Mouse (Mus musculus): Measurements from ENCODE around the gene Maz.

Gene Maz

DNA sequence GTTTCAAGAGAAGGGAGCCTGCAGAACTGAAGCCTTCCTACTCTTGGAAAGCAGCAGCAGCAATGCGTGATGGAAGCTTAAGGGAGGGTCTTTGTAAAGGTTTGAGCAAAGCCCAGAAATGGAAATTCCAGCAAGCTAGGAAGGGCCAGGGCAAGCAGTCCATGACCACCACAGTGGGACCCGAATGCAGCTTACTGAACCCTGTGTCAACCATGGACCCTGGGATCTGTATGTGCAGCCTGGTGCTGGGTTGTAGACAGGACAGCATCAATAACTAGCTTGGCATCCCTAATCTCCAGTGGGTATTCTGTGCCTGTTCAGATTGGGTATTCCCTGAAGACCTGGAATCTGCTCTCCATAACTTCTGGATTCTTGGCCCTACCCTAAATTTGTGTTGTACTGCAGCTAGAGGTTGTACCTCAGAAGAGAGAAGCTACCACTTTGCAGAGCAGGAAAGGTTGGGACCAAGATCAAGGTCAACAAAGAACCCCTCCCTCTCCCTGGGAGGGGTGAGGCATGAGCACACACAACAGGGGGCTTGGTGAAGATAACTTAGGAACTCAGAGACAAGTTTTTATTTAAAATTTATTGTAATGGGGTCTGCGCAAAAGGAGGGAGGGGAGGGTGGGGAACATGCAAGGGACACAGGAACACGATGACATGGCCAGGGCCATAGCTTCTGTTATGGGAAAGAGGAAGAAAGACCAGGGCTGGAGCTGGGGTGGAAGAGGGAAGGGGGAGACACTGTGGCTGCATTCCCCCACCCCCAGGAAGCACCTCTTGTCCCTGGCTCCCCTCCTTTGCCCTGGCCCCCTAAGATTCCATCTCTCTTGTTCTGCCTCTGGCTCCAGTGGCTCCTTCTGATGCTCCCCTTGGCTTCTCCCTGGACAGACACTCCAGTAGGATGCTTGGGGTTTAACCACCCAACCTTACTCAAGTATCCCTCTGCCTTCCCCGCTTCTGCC lies 5.0 kb downstream of the Maz start:
- no peak for DNase-seq (ENCODE audit: low spot score in 2 of 2)

DNA sequence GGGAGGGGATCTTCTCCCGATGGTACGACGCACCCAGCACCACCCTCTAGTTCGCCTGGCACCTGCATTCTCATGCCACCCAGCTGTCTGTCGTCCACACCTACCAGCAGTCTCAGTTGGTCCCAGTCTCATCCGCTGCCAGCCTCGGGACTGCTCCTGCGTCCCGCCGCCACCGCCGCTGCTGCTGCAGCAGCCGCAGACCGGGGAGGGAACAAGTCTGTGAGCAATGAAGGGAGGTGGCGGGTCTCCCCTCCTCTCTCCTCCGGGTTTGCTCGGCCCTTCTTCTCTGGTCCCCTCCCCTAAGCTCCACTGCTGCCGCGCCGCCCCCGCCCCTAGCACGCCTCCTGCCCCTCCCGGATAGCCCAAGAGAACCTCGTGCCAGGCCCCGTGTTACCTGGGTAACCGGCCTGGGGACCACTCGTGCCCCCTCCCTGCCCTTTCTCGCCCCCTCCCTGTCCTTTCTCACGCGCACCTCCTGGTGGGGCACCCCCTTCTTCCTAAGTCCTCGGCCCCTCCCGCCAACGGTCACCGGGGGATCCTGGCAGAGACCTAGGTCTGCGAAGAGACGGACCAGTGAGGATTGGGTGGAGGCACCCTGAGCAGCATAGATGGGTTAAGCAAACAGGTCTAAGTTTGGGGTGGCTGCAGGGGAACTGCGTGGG lies 5.8 kb downstream of the Maz start, which contains the start of the genes Gm42742 and Prrt2:
Gene Gm42742, minus strand, starts transcription at position 197 of the 662 bp plus-strand sequence.
Gene Prrt2, minus strand, starts transcription at position 311 of the 662 bp plus-strand sequence.
- DNase-seq (ENCODE audit: low spot score in 2 of 2) = peak in 1 of 2 experiments; percentile 51

DNA sequence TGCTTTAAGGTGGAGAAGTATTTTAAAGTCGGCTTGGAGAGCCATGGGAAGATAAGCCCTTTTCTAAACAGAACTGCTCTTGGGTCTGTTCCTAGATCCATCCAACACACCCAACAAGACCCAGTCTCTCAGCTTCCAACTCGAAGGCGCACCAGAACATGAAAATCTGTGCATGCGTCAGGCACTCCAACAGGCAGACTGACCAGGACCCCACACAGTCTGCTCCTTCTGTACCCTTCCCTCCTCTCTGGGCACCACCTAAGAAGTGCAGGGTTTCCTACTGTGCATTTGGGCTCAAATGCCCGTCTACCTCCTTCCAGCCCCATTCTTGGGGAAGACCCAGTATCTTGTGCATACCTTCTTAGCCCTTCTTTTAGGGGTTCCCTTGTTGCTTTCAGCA lies 6.3 kb downstream of the Maz start:
- DNase-seq (ENCODE audit: low spot score in 2 of 2) = no peak

DNA sequence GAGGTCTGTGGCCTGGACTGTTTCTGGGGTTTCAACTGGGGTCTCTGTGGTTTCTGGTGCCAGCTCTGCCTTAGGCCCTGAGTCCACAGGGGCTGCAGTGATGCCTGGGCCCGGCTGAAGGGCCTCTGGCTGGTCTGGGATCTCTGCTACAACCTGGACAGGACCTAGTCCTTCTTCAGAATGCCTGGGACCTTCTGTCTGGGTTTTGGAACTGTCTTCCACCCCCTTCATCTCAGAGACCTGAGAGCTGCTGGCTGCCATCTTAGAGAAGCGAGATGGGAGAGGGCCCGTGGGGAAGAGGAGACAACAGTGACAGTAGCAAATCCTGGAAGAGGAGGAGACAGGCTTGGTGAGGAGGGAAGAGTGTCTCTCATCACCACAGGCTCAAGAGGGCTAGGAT lies 6.8 kb downstream of the Maz start:
- DNase-seq (ENCODE audit: low spot score in 2 of 2) = no peak

DNA sequence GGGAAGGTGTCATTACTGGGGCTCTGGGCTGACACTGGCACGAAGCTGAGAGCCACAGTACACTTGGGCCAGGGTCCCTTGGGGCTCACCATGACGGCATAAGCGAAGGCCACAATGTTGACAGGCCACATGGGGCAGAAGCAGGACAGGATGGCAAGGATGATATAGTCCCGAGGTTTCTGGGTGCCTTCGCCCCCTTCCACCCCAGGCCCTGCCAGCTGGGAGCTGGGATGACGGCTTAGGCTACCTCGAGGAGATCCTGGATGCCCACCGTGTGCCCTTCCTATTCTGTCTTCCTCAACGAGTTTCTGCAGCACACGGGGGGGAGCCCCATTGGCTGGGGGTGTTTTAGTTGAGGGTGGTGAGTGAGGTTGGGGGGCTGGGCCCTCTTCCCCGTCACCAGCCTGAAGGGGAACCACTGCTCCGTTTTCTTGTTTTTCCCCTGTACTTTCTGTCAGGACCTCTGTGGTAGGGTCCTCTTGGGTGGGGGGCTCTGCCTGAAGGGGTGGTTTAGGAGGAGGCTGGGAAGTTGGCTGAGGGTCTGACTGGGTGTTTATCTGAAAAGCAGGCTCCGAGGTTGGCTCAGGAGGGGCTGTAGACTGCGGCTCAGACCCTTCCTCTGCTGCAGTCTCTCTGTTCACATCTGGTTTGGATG lies 7.4 kb downstream of the Maz start:
- no peak for DNase-seq (ENCODE audit: low spot score in 2 of 2)

DNA sequence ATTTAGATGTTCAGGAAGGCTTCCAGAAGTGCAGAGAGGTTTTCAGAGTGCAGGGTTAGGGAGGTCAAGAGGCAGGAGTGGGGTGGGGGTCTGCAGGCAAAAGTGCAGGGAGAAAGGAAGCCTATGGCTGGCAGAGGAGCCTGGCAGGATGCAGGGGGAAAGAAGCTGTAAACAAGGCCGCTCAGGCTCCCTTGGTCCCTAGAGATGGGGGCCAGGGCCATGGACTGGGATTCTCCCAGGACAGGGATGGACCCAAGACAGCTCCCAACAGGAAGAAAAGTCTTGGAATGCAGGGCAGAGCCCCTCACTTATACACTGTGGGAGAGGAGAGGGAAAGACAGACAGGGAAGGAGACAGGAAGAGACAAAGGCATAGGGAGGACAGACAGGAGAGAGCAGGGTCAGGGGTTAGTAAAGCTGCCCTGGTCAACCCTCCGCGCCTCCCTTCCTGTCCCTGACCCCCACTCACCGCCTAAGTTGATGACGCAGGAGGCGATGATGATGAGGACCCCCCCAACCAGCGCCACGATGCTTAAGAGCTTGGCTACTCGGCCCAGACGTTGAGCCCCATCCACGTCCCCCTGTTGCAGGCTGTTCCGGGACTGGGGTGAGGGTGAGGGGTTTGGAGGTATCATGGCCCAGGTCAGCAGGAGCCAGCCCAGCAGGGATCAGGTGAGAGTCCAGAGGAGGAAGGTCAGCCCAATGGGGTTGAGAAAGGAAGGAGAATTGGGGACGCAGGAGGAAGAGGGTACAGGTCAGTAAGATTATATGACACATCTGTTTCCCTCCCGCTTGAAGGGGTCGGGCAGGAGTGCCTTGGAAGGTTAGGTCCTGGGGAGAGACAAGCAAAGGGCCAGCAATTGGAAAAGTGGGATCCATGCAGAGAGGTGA lies 8.2 kb downstream of the Maz start:
- no peak for DNase-seq (ENCODE audit: low spot score in 2 of 2)

DNA sequence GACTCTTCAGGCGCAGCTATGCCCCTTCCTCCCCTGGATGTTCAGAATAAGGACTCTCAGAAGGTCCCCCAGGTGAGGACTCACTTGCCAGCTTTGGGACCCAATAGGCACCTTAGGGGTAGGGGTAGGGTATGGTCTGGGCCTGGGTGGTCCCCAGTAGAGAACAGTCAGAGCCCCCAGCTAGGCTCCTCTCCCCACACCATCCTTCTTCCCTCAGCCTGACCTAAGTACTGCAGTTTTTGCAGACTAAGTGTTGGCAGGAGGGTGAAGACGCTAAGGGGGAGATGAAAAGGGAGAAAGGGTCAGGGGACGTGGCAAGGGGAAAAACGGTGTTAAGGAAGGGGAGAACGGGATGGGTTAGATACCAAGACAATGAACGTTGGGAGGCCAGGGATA lies 8.9 kb downstream of the Maz start:
- DNase-seq (ENCODE audit: low spot score in 2 of 2) = no peak

DNA sequence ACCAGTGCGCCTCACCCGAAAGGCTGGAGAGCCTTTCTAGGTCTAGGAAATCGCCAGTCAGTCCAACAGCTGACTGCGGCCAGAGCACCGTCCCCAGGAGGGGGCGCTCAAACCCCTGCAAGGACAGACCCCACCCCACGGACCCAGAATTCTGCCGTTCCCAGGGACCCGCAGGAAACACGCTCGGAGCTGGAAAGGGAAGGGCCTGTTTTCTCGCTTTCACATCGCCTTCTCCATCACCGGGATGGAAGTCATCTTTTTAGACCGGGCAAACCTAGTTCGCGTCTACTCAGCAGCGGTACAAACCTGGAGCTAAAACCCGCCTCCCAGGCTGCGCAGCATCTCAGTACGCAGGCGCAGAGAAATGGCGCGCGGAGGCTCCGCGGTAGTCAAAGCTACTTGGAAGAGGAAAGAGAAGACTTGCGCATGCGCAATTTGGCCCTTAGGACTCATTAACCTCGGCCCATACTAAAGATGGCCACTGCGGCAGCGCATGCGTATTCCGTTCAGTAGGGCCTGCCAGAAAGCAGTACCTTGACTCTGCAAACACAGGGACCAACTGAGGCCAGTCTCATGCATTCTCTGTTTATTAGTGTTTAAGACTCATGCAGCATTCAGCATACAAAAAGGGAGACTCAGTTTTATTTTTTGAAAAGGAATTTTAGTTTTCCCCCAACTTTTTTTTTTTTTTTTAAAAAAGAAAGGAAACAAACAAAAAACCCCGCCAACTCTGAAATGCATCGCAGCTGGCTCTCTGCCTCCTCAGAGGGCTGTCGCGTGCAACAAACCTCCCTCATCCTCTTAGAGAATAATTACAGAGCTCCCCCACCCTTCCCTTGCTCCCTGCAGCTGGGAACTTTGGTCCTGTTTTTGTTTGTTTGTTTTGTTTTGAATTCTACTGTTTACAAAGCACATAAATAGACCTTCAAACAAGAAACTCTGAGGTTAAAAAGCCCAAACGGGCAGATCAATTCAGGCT lies 9.6 kb downstream of the Maz start, which contains the start of gene Pagr1a:
Gene Pagr1a, minus strand, starts transcription at position 382 of the 979 bp plus-strand sequence.
- DNase-seq (ENCODE audit: low spot score in 2 of 2) = peak; percentile 97 to 98

DNA sequence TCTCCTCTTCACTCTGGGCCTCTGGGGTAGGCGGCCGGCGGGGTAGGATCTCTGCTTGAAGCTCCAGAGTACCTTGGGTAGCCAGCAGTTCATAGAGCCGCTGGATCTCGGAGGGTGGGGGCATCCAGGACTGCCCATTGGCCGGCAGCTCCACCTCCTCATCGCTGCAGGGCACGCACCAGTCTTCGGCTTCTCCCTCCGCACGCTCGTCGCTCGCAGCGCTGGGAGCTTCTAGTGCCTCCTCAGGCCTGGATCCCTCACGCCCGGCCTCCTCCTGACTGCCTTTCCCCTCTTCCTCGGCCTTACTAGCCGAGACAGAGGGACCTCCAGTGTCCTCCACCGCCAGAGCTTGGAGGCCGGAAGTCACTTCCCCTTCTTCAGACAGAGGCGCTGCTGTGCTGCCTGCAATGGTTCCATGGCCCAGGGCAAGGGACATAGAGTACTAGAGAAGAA lies 10.3 kb downstream of the Maz start:
- DNase-seq (ENCODE audit: low spot score in 2 of 2) = no peak

- DNase-seq (ENCODE audit: low spot score in 2 of 2) = no peak
These were observed 10.6 kb downstream of the Maz start, which contains the start of gene Pagr1b for GRCm38 (mm10) chr7:127016481-127016485. Gene Pagr1b, minus strand, starts transcription at chr7:127016484.

DNA sequence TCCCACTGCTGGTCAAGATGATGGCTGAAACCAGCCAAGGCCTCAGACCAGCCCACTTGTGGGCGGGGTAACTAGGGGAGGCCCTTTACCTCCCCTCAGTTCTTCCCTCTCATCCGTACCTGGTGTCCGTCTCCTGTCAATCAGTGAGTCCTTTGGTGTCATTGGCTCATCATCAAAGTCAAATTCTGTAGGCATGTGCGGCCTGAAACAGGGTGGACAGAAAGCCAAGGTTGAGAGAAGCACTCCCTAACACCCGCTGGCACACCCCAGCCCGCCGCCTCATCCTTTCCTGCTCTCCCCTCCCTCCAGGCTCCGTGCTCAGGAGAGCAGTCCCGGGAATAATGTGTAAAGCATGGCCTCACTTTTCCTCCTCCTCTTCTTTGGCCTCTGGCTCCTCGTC lies 10.8 kb downstream of the Maz start:
- peak; percentile 54 to 66 for DNase-seq (ENCODE audit: low spot score in 2 of 2)

GRCm38 (mm10) chr7:127014993-127015392 lies 11.8 kb downstream of the Maz start:
- DNase-seq (ENCODE audit: low spot score in 2 of 2) = no peak

DNA sequence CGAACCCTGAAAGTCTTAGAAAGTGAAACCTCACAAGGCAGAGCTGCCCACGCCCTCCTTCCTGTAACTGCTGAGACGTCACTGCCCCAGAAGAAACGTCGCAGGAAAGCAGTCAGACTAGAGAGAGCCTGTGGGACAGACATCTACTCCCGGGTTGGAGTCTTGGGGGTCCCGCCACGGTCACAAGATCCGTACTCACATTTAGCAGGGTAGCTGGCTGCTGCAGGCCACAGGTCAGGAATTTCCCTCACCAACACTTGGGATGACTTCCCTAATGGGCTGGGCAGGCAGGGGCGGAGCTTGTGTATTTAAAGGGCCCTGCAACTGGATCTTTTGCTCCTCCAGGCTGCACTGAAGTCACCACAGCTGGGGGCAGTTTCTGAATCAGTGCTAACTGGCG lies 12.5 kb downstream of the Maz start, which contains the start of gene Mvp:
Gene Mvp, minus strand, starts transcription at position 302 of the 400 bp plus-strand sequence.
- DNase-seq (ENCODE audit: low spot score in 2 of 2) = peak; percentile 66 to 73

DNA sequence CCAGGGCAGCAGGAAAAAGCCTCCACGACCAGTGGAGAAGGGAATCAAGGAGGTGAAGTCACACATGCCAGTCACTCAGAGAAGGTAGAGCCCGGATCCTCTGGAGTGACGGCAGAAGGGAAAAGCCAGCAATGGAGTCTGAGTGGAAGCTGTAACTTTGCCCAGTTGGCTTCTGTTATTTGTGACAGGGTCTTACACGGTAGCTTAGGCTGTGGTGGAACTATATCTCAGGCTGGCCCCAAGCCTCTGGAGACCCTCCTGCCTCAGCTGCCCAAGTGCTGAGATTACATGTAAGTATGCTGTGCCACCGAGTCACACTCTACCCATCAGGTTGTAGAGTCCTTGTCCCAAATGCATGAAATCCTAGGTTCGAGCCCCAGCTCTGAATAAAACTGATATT lies 13.5 kb downstream of the Maz start:
- DNase-seq (ENCODE audit: low spot score in 2 of 2) = no peak

DNA sequence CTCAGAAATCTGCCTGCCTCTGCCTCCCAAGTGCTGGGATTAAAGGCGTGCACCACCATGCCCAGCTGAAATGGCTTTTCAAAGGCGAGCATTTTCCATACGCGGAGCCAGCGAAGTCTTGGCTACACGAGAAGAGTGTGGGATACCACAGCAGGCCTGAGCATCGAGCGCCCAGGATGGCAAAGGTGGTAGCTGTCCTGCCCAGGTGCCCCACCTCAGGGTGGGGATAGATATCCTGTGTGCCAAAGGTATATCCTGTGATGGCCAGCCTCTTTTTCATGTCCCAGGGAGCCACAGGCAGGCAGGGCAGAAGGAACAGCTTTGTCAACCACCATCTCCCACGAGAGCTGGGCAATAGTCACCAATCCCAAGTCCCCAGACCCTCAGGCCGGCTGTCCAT lies 14.0 kb downstream of the Maz start:
- no peak for DNase-seq (ENCODE audit: low spot score in 2 of 2)

DNA sequence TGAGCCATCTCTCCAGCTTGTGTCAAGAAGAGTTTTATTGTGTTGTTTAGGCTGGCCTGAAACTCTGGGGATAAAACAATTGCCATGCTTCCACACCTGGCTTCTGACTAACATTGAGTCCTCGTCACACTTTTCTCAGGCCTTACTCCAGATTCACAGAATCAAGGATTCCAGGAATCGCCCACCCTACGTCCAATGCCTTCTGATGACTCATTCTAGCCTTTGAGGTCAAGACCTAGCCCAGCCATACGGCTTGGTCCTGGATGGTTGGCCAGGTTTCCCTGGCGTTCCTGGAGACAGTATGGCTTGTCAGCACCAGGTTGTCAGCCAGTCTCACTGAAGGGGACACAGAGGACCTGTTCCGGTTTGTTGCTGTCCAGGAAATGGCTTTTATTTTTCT lies 14.5 kb downstream of the Maz start:
- DNase-seq (ENCODE audit: low spot score in 2 of 2) = no peak

GRCm38 (mm10) chr7:127011717-127012116 lies 15.1 kb downstream of the Maz start:
- DNase-seq (ENCODE audit: low spot score in 2 of 2) = no peak

DNA sequence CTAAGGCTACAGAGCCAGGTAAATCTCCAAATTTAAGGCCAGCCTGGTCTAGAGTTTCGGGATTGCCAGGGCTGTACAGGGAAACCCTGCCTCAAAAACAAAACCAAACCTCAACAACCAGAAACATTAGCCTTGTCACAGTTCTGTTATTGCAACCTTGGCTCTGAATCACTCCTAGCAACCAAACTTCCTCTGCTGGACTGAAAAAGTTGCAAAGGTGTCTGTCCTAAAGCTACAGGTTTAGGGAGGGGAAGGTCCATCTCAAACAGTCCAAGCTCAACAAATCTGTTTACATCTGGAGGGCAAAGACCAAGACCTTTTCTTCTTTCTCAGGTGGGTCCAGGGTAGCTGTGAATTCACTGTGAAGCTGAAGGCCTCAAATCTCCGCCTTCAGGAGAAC lies 15.8 kb downstream of the Maz start:
- no peak for DNase-seq (ENCODE audit: low spot score in 2 of 2)

GRCm38 (mm10) chr7:127009307-127010085 lies 17.3 kb downstream of the Maz start:
- DNase-seq (ENCODE audit: low spot score in 2 of 2) = no peak

Data from spleen, postnatal 36 days (tissue).